Mouse (Mus musculus): ENCODE results near the gene Myh10. TPM values are rescaled to one million over a fixed set of nuclear protein-coding genes. Genes with fewer than 3 reads are reported as not detected.

The Myh10 gene
- polyA plus RNA-seq, 1 experiment from 2014 or later = 140 TPM

DNA sequence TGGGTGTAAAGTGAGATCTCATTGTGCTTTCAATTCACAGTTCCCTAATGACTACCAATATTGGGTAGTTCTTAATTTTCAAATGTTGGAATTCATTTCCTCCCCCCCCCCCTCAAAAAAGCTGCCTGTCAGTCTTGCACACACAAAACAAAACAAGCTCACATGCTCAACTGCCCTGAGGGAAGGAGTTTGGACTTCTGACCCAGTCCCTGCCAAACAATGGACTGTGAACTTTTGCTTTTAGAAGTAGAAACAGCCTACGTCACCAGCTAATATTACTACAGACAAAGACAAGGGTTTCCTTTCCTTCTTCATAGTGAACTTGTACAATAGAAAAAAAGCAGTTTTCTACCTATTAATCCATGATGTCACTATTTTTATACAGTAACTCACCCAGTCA lies 2.1 kb upstream of the Myh10 start:
- no peak for ATAC-seq (ENCODE audit: low FRiP score)
- no peak for DNase-seq (ENCODE audit: low spot score)
- H3K36me3 ChIP-seq (ENCODE audit: control insufficient read depth, insufficient read depth, low read length) = no peaks in the 10 kb centered on the region
- WGBS = 69% methylated on average over 1 of the region's 1 CpGs
- no peaks in the 10 kb centered on the region for H3K9me3 ChIP-seq (ENCODE audit: control insufficient read depth, low read length)
- no peaks in the 10 kb centered on the region for H3K4me1 ChIP-seq (replicated peaks; ENCODE audit: control insufficient read depth, insufficient read depth, low read length)
- no peak overlapping the region for H3K9ac ChIP-seq (ENCODE audit: low read depth, low read length)
- H3K4me3 ChIP-seq (ENCODE audit: low read depth, low read length) = no peak overlapping the region
- no peak overlapping the region for H3K27ac ChIP-seq (ENCODE audit: low read depth, low read length)
- H3K27me3 ChIP-seq (ENCODE audit: control insufficient read depth, insufficient read depth, low read length) = no peaks in the 10 kb centered on the region
- H3K4me2 ChIP-seq (replicated peaks; ENCODE audit: low read depth, low read length) = no peak overlapping the region

DNA sequence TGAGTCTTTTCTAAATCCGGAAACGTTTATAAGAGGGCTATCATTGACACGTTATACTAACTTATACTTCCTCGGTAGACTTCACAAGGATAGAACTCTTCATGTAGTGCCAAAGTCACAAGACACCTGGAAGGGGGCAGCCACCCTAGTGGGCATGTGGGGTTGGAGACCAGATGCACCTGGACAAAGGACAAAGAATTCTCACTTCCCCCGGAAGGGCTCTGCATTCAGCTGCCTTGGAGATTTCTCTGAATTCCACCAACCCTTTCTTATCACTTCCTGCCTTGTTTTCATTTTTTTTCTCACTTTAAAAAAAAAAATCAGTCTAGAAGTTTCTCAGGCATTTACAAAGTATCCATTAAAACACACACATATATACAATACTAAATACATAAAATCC lies 894 bp upstream of the Myh10 start:
- ATAC-seq (ENCODE audit: low FRiP score) (no peak), DNase-seq (ENCODE audit: low spot score) (no peak)
- Histone ChIP-seq H3K36me3 (ENCODE audit: control insufficient read depth, insufficient read depth, low read length) (no peaks in the 10 kb centered on the region), H3K4me3 (ENCODE audit: low read depth, low read length) (no peak overlapping the region), H3K4me1 (replicated peaks; ENCODE audit: control insufficient read depth, insufficient read depth, low read length) (no peaks in the 10 kb centered on the region), H3K4me2 (replicated peaks; ENCODE audit: low read depth, low read length) (no peak overlapping the region), H3K27me3 (ENCODE audit: control insufficient read depth, insufficient read depth, low read length) (no peaks in the 10 kb centered on the region), H3K27ac (ENCODE audit: low read depth, low read length) (no peak overlapping the region), H3K9me3 (ENCODE audit: control insufficient read depth, low read length) (no peaks in the 10 kb centered on the region), H3K9ac (ENCODE audit: low read depth, low read length) (no peak overlapping the region)
- 75% methylated on average over 5 of the region's 5 CpGs for WGBS

GRCm38 (mm10) chr11:68692010-68692692 lies 792 bp downstream of the Myh10 start:
- no peaks in the 10 kb centered on the region for H3K9me3 ChIP-seq (ENCODE audit: control insufficient read depth, low read length)
- WGBS = under 1% methylated on average over 34 of the region's 34 CpGs
- H3K27me3 ChIP-seq (ENCODE audit: control insufficient read depth, insufficient read depth, low read length) = no peaks in the 10 kb centered on the region
- DNase-seq (ENCODE audit: low spot score) (peak; percentile 70), ATAC-seq (ENCODE audit: low FRiP score) (peak; percentile 67; the same call in 1 of the 2 replicates)
- H3K9ac ChIP-seq (ENCODE audit: low read depth, low read length) = peak overlapping the region; percentile 97
- no peaks in the 10 kb centered on the region for H3K36me3 ChIP-seq (ENCODE audit: control insufficient read depth, insufficient read depth, low read length)
- H3K4me3 ChIP-seq (ENCODE audit: low read depth, low read length) = peak overlapping the region; percentile 93
- H3K4me1 ChIP-seq (replicated peaks; ENCODE audit: control insufficient read depth, insufficient read depth, low read length) = no peaks in the 10 kb centered on the region
- H3K27ac ChIP-seq (ENCODE audit: low read depth, low read length) = peak overlapping the region; percentile 91
- H3K4me2 ChIP-seq (replicated peaks; ENCODE audit: low read depth, low read length) = peak overlapping the region; percentile 52

GRCm38 (mm10) chr11:68692693-68693446 lies 1.5 kb downstream of the Myh10 start:
- Histone ChIP-seq H3K4me1 (replicated peaks; ENCODE audit: control insufficient read depth, insufficient read depth, low read length) (no peaks in the 10 kb centered on the region), H3K4me3 (ENCODE audit: low read depth, low read length) (peak overlapping the region; percentile 93), H3K36me3 (ENCODE audit: control insufficient read depth, insufficient read depth, low read length) (no peaks in the 10 kb centered on the region), H3K27me3 (ENCODE audit: control insufficient read depth, insufficient read depth, low read length) (no peaks in the 10 kb centered on the region), H3K9me3 (ENCODE audit: control insufficient read depth, low read length) (no peaks in the 10 kb centered on the region), H3K4me2 (replicated peaks; ENCODE audit: low read depth, low read length) (peak overlapping the region; percentile 52), H3K9ac (ENCODE audit: low read depth, low read length) (peak overlapping the region; percentile 97), H3K27ac (ENCODE audit: low read depth, low read length) (peak overlapping the region; percentile 91)
- DNase-seq (ENCODE audit: low spot score) = peak; percentile 72
- no peak for ATAC-seq (ENCODE audit: low FRiP score)
- 0% methylated on average over 43 of the region's 43 CpGs for WGBS

- Histone ChIP-seq H3K4me2 (replicated peaks; ENCODE audit: low read depth, low read length) (peak overlapping the region; percentile 52), H3K27me3 (ENCODE audit: control insufficient read depth, insufficient read depth, low read length) (no peaks in the 10 kb centered on the region), H3K4me1 (replicated peaks; ENCODE audit: control insufficient read depth, insufficient read depth, low read length) (no peaks in the 10 kb centered on the region), H3K9ac (ENCODE audit: low read depth, low read length) (peak overlapping the region; percentile 97), H3K4me3 (ENCODE audit: low read depth, low read length) (peak overlapping the region; percentile 93), H3K36me3 (ENCODE audit: control insufficient read depth, insufficient read depth, low read length) (no peaks in the 10 kb centered on the region), H3K27ac (ENCODE audit: low read depth, low read length) (no peak overlapping the region), H3K9me3 (ENCODE audit: control insufficient read depth, low read length) (no peaks in the 10 kb centered on the region)
- no peak for ATAC-seq (ENCODE audit: low FRiP score)
- DNase-seq (ENCODE audit: low spot score) = peak; percentile 48
- WGBS = 22% methylated on average over 10 of the region's 10 CpGs
Measured at GRCm38 (mm10) chr11:68693447-68694040, 2.2 kb downstream of the Myh10 start.

DNA sequence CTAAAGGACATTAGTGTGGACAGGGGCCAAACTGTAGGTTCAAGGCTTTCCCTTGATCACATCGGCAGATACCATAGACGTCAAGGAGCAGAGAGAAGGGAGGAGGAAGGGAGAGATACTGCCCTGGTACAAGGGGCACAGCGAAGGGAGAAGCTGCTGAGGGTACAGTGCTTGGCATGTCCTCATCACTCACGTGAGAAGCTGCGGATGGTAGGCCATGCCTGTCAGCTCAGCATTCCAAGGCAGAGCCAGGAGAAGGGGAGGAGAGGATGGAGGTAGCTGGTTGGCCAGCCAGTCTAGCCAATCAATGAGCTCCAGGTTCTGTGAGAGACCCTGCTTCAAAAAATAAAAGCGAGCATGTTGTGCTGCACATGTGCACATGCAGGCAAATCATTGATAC lies 11.0 kb downstream of the Myh10 start:
- Histone ChIP-seq H3K9me3 (ENCODE audit: control insufficient read depth, low read length) (no peaks in the 10 kb centered on the region), H3K4me3 (ENCODE audit: low read depth, low read length) (no peak overlapping the region), H3K27me3 (ENCODE audit: control insufficient read depth, insufficient read depth, low read length) (no peaks in the 10 kb centered on the region), H3K4me1 (replicated peaks; ENCODE audit: control insufficient read depth, insufficient read depth, low read length) (no peaks in the 10 kb centered on the region), H3K27ac (ENCODE audit: low read depth, low read length) (no peak overlapping the region), H3K36me3 (ENCODE audit: control insufficient read depth, insufficient read depth, low read length) (peaks cover 30% of the 10 kb centered on the region), H3K4me2 (replicated peaks; ENCODE audit: low read depth, low read length) (no peak overlapping the region), H3K9ac (ENCODE audit: low read depth, low read length) (no peak overlapping the region)
- ATAC-seq (ENCODE audit: low FRiP score) = no peak
- no peak for DNase-seq (ENCODE audit: low spot score)
- WGBS = 98% methylated on average over 6 of the region's 6 CpGs

- no peak for ATAC-seq (ENCODE audit: low FRiP score)
- H3K4me1 ChIP-seq (replicated peaks; ENCODE audit: control insufficient read depth, insufficient read depth, low read length) = no peaks in the 10 kb centered on the region
- no peak overlapping the region for H3K9ac ChIP-seq (ENCODE audit: low read depth, low read length)
- no peak overlapping the region for H3K4me3 ChIP-seq (ENCODE audit: low read depth, low read length)
- no peak overlapping the region for H3K4me2 ChIP-seq (replicated peaks; ENCODE audit: low read depth, low read length)
- peaks cover 30% of the 10 kb centered on the region for H3K36me3 ChIP-seq (ENCODE audit: control insufficient read depth, insufficient read depth, low read length)
- DNase-seq (ENCODE audit: low spot score) = no peak
- WGBS = 90% methylated on average over 1 of the region's 1 CpGs
- no peak overlapping the region for H3K27ac ChIP-seq (ENCODE audit: low read depth, low read length)
- H3K9me3 ChIP-seq (ENCODE audit: control insufficient read depth, low read length) = no peaks in the 10 kb centered on the region
- no peaks in the 10 kb centered on the region for H3K27me3 ChIP-seq (ENCODE audit: control insufficient read depth, insufficient read depth, low read length)
Measured at GRCm38 (mm10) chr11:68703360-68703759, 12.0 kb downstream of the Myh10 start.

- H3K27ac ChIP-seq (ENCODE audit: low read depth, low read length) = no peak overlapping the region
- H3K4me1 ChIP-seq (replicated peaks; ENCODE audit: control insufficient read depth, insufficient read depth, low read length) = no peaks in the 10 kb centered on the region
- DNase-seq (ENCODE audit: low spot score) = no peak
- no peak overlapping the region for H3K9ac ChIP-seq (ENCODE audit: low read depth, low read length)
- H3K4me3 ChIP-seq (ENCODE audit: low read depth, low read length) = no peak overlapping the region
- WGBS = 100% methylated on average over 1 of the region's 1 CpGs
- no peaks in the 10 kb centered on the region for H3K27me3 ChIP-seq (ENCODE audit: control insufficient read depth, insufficient read depth, low read length)
- H3K9me3 ChIP-seq (ENCODE audit: control insufficient read depth, low read length) = no peaks in the 10 kb centered on the region
- no peak overlapping the region for H3K4me2 ChIP-seq (replicated peaks; ENCODE audit: low read depth, low read length)
- ATAC-seq (ENCODE audit: low FRiP score) = no peak
- peaks cover 30% of the 10 kb centered on the region for H3K36me3 ChIP-seq (ENCODE audit: control insufficient read depth, insufficient read depth, low read length)
Measured at GRCm38 (mm10) chr11:68704258-68704657, 12.9 kb downstream of the Myh10 start.
